Mouse (Mus musculus): ENCODE measurements around the gene 2810459M11Rik. TPM values are rescaled to one million over a fixed set of nuclear protein-coding genes. Genes with fewer than 3 reads are reported as not detected.

The 2810459M11Rik gene
- polyA plus RNA-seq, 1 experiment from 2014 or later: 0.25 TPM

Other genes with a start within 250 kb of the 2810459M11Rik start
- 130 and 133 TPM in 2 replicates for gene Itm2c, start 151.6 kb upstream of the 2810459M11Rik start, polyA plus RNA-seq (2014; fragmentation: Nextera tagmentation; extraction: Ambion mirVana)
- not detected in 2 replicates for gene 4933407L21Rik, start 117.4 kb upstream of the 2810459M11Rik start, polyA plus RNA-seq (2014; fragmentation: Nextera tagmentation; extraction: Ambion mirVana)
- gene Gpr55, start 84.9 kb upstream of the 2810459M11Rik start, polyA plus RNA-seq (2014; fragmentation: Nextera tagmentation; extraction: Ambion mirVana): not detected in 2 replicates
- gene Spata3, start 29.0 kb upstream of the 2810459M11Rik start, polyA plus RNA-seq (2014; fragmentation: Nextera tagmentation; extraction: Ambion mirVana): not detected in 2 replicates
- gene Psmd1, start 18.5 kb downstream of the 2810459M11Rik start, polyA plus RNA-seq (2014; fragmentation: Nextera tagmentation; extraction: Ambion mirVana): 244 and 245 TPM in 2 replicates
- gene Htr2b, start 66.1 kb downstream of the 2810459M11Rik start, polyA plus RNA-seq (2014; fragmentation: Nextera tagmentation; extraction: Ambion mirVana): 0.10 TPM in 1 of 2 replicates, not detected in the other
- 0.89 and 0.90 TPM in 2 replicates for gene Gm21972, start 87.8 kb downstream of the 2810459M11Rik start, polyA plus RNA-seq (2014; fragmentation: Nextera tagmentation; extraction: Ambion mirVana)
- 28.3 and 32.3 TPM in 2 replicates for gene Armc9, start 108.9 kb downstream of the 2810459M11Rik start, polyA plus RNA-seq (2014; fragmentation: Nextera tagmentation; extraction: Ambion mirVana)

All from embryonic facial prominence, embryonic 11.5 days (tissue).